Mouse (Mus musculus) urinary bladder, postnatal 4 days (tissue): Measurements from ENCODE around the gene Ggact.

Source experiments
- DNase-seq, 2 experiments: peaks; one replicate each; pipeline ENCODE4 v3.0.0; 2021 to 2022; ENCODE audit warnings: low spot score in 2 of 2

Gene Ggact

DNA sequence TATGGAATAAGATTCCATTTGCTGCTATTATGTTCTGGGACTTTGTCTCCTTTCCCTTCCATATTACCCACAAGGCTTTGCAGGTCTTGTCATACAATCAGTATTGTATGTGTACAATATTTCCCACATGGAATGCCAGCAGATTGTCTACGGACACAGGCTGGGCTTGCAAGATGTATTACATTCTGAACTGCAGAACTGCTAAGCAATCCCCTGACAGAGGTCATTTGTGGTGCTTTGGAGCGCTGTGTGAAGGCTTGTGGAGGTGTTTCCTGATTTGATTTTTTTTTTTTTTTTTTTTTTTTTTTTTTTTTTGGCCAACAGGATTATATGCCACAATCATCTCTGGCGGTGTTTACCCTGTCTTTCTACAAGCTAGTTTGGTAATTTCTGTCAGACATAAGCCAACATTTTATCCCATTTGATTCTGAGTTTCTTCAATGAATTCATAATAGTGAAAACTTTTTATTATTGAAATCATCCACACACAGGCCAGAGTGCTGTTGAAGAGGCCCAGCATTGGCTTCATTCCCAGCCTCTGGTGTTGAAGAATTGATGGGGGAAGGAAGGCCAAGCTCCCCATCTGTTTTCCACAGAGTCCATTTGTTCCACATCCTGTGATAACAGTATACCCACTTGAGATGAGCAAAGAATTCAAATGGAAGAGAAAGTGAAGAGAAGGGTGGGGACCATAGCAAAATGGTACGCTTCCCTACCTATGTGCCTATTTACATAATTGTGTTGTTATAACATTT is 45.8 kb downstream of the Ggact start:
- DNase-seq, result no peak

DNA sequence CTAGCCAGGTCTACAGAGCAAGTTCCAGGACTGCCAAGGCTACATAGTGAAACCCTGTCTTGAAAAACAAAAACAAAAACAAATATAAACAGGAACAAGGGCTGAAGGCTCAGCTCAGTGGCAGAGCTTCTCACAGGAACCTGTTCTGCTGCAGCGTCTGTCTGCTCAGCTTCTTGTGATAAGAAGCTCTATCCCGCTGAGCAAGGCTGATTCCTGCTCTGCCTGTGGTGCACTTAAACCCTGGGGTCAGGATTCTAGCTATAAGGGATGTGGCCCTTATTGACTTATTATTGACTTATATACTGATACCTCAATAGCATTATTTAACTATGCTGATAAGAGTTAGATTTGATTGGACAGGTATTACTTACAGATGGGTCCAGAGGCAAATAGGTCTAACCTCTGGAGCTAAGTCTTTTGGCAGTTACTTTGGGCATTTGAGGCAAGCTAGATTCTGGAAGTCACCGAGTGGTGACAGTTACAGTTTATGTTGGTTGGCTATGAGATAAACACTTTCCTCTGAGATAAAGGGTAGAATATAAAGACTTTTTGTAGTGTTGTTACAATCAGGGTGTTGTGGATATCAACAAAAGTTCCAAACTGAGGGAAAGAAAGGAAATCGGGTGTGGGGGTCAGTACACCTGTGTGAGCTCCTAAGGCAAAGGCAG is 48.0 kb downstream of the Ggact start:
- DNase-seq, result no peak

GRCm38 (mm10) chr14:122862623-122863022 is 50.9 kb downstream of the Ggact start:
- no peak for DNase-seq

DNA sequence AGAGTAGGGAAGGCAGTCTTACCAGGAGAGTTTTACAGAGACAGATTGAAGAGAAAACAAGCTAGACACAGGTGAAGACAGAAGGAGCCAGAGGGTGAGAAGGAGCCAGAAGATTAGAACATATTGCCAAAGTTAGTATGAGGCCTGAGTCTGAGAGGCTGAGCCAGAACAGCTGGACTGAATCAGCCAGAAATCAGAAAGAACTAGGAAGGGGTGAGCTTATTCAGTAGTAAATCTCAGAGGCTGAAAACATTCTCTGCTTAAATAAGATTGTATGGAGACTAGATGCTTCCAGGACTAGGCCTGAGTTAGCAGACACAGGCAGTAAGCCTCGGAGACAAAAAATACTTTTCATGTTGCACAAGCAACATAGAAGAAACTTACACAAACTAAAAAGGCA is 53.8 kb downstream of the Ggact start:
- DNase-seq, result no peak

- DNase-seq, result no peak
Observed at GRCm38 (mm10) chr14:122852506-122853057, 61.0 kb downstream of the Ggact start.

GRCm38 (mm10) chr14:122837018-122837417 is 76.5 kb downstream of the Ggact start:
- DNase-seq, result no peak

- no peak for DNase-seq
Observed at GRCm38 (mm10) chr14:122836221-122836620, 77.3 kb downstream of the Ggact start.

GRCm38 (mm10) chr14:122835487-122836190 is 77.9 kb downstream of the Ggact start:
- DNase-seq, result no peak

- no peak for DNase-seq
Observed at GRCm38 (mm10) chr14:122834753-122835152, 78.8 kb downstream of the Ggact start.

DNA sequence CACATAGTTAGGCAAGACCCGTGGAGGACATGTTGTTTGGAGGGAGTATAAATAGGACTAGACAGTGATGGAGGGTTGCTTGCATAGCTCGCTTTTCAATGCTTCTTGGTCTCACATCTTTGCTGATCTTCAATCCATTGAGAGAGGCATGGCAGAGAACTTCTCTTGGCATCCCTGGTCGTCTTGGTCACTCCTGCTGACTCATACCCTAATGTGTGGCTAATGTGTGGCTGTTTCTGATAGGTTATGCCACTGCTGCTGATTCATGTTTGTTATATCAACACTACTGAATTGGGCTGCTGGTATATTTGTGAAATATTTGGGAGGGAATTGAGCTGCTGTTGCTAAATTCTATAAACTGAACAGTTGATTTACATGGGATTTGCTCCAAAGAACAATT is 79.9 kb downstream of the Ggact start:
- DNase-seq, result no peak

GRCm38 (mm10) chr14:122830433-122830832 is 83.1 kb downstream of the Ggact start:
- DNase-seq, result no peak

DNA sequence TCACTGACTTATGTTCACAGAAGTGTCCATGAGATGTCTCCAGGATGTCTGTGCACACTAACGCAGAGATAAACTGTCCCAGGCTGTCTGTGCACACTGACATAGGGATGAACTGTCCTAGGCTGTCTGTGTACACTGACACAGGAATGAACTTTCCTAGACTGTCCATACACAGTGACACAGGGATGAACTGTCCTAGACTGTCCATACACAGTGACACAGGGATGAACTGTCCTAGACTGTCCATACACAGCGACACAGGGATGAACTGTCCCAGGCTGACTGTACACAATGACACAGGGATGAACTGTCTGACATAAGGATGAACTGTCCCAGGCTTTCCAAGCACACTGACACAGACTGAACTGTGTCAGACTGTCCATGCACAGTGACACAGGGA is 88.1 kb downstream of the Ggact start:
- no peak for DNase-seq

DNA sequence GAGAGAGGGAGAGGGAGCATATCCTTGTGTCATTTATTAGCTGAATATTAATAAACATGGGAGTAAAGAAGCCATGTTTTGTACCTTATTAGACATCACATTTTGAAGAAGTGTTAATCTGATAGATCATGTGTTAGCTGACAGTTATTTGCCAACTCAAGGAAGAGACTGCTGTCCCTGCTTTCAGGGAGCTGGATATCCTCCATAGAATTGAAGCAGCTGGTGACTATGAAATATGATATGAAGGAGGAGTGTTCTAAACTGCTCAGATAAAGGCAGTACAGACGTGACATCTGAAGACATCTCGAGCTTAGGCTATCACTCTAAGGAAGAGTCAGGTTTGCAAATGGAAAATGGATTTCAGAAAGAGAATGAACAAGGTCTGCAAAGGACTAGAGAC is 89.8 kb downstream of the Ggact start:
- no peak for DNase-seq

DNA sequence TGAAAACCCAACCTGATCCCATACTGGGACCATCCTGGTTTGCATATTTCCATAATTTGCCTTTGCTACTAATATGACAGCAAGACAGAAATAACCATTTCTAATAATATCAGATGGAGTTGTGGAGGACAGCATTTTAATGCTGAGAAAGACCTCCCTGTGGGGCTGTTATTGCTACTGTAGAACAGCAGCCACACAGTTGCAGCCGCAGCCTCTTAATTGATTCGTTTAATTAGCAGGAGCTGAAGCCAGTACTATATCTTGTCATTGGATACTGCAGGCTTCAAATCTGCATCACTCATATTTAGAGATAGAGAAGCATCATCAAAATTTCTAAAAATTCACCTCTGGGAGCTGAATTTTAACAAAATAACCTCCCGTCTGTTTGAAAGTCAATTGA is 92.6 kb downstream of the Ggact start:
- DNase-seq, result no peak

DNA sequence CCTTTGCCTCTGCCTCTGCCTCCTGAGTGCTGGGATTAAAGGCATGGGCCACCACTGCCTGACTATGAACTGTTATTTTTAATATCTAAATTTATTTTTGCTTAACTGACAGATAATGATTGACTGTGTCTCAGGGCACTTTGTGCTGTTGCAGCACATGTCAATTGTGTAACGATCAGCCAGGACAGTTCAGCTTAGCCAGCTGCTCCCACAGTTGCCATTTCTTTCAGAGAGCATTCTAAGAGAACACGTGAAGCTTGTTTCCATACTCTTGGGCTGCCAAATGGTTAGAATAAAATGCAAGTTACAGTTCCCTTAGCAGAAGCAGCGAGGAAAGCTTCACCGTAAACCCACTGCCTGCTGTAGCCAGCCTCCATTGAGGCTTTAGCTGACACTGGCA is 113.3 kb downstream of the Ggact start:
- no peak for DNase-seq

GRCm38 (mm10) chr14:122793368-122793767 is 120.2 kb downstream of the Ggact start:
- DNase-seq, result no peak

DNA sequence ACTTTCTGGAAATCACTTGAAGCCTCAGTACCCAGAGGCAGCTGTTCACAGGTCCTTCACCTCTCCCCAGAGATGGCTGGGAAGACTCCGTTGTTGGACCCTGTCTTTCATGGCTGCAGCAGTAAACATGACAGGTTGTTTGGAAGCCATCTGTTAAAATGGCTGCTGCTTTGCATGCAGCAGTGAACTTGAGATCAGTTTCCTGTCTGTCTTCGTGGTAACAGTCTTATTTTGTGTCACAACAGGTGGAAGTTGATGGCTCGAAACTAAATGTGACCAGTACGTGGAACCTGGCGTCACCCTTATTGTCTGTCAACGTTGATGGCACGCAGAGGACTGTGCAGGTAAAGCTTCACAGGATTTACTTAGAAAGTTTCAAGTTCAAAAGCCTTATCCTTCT is 123.4 kb downstream of the Ggact start:
- DNase-seq, result no peak

- no peak for DNase-seq
Observed at GRCm38 (mm10) chr14:122788199-122788598, 125.4 kb downstream of the Ggact start.

- no peak for DNase-seq
Observed at GRCm38 (mm10) chr14:122784701-122785100, 128.9 kb downstream of the Ggact start.

DNA sequence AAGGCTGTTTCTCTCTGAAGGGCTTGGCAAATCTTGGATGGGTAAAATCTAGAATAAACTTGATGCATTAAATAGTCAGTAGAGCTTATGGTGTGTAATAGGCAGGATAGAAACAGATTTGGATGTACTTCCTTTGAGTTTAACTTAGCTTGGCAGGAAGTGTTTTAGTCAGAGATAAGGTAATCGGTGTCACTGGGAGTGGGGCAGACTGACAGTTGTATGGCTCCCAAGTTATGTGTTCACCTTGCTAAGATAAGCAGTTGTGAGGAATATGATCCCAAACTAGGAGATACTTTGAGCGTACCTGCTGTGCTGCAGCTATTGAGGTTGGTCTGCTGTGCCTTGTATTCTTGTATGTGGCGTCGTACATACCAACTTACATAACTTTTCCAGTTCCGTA is 147.1 kb downstream of the Ggact start:
- no peak for DNase-seq
